Mouse (Mus musculus) forebrain, embryonic 10.5 days (tissue): ENCODE measurements around the gene Cym. TPM values are rescaled to one million over a fixed set of nuclear protein-coding genes. Genes with fewer than 3 reads are reported as not detected.

Source experiments
- DNase-seq: peaks from one replicate; pipeline ENCODE4 v3.0.0-alpha.2; 2017; ENCODE audit warnings: low spot score; ENCODE audit errors: extremely low spot score
- H3K27ac ChIP-seq: fragments of 300-500 bp; sonication (generic); 2 replicates; pipeline ENCODE4 v1.5.1; 2016; ENCODE audit warnings: mild to moderate bottlenecking
- H3K27me3 ChIP-seq: fragments of 300-500 bp; sonication (generic); 2 replicates; pipeline ENCODE4 v1.6.1; 2016; ENCODE audit warnings: mild to moderate bottlenecking; ENCODE audit not compliant: poor library complexity, severe bottlenecking
- H3K36me3 ChIP-seq: fragments of 300-500 bp; sonication (generic); replicated peaks from 2 replicates; pipeline ENCODE4 v1.6.1; 2016; ENCODE audit warnings: mild to moderate bottlenecking, moderate library complexity
- H3K4me1 ChIP-seq: fragments of 300-500 bp; sonication (generic); 2 replicates; pipeline ENCODE4 v1.6.1; 2016
- H3K4me3 ChIP-seq: fragments of 300-500 bp; sonication (generic); 2 replicates; pipeline ENCODE4 v1.5.1; 2016; ENCODE audit warnings: mild to moderate bottlenecking, moderate library complexity
- H3K9me3 ChIP-seq: fragments of 300-500 bp; sonication (generic); 2 replicates; pipeline ENCODE4 v1.6.1; 2016; ENCODE audit warnings: mild to moderate bottlenecking, moderate library complexity
- WGBS: fragments of 180-500 bp; shearing (Covaris S2); methylation state at CpG from one replicate; pipeline ENCODE4 v1.1.7; 2016; 5-methylcytosine and 5-hydroxymethylcytosine counted together
- polyA plus RNA-seq: library from polyadenylated mRNA; unstranded; fragments of >200 nt; fragmentation: Nextera tagmentation; extraction: Ambion mirVana; gene quantifications from 2 replicates; pipeline ENCODE4 v1.2.1, GENCODE M21; 2016

Gene Cym
- polyA plus RNA-seq, 1 experiment from 2014 or later = not detected

- H3K27me3 ChIP-seq = no peaks in the 10 kb centered on the region; the same call in none of the 2 replicates
- DNase-seq = no peak
Measured at GRCm38 (mm10) chr3:107239607-107240006, 18.1 kb upstream of the Cym start, which contains the start of gene Prok1. Gene Prok1, minus strand, starts transcription at chr3:107239707.

GRCm38 (mm10) chr3:107238471-107238980 lies 17.0 kb upstream of the Cym start:
- peaks cover 19% of the 10 kb centered on the region for H3K4me1 ChIP-seq
- no peak overlapping the region for H3K4me3 ChIP-seq
- DNase-seq = no peak
- whole genome bisulfite sequencing = 92% methylated on average over 8 of the region's 8 CpGs
- no peaks in the 10 kb centered on the region; the same call in 1 of the 2 replicates for H3K27me3 ChIP-seq
- H3K9me3 ChIP-seq = no peaks in the 10 kb centered on the region
- H3K27ac ChIP-seq = no peak overlapping the region
- H3K36me3 ChIP-seq = no peaks in the 10 kb centered on the region

More at GRCm38 (mm10) chr3:107239607-107240006, 18.1 kb upstream of the Cym start, which contains the start of gene Prok1:
- 89% methylated on average over 9 of the region's 9 CpGs for WGBS
- no peak within 1 kb of the TSS for H3K27ac ChIP-seq
- no peaks in the 10 kb centered on the region for H3K9me3 ChIP-seq
- H3K4me3 ChIP-seq = no peak within 1 kb of the TSS
- H3K4me1 ChIP-seq = peaks cover 19% of the 10 kb centered on the region
- no peaks in the 10 kb centered on the region for H3K36me3 ChIP-seq

- H3K4me1 ChIP-seq = peaks cover 22% of the 10 kb centered on the region
- 58% methylated on average over 2 of the region's 2 CpGs for WGBS
- no peak overlapping the region for H3K27ac ChIP-seq
- H3K27me3 ChIP-seq = no peaks in the 10 kb centered on the region; the same call in 1 of the 2 replicates
- DNase-seq = no peak
- no peaks in the 10 kb centered on the region for H3K9me3 ChIP-seq
- H3K4me3 ChIP-seq = no peak overlapping the region
- no peaks in the 10 kb centered on the region for H3K36me3 ChIP-seq
Measured at GRCm38 (mm10) chr3:107238051-107238450, 16.5 kb upstream of the Cym start.

- Histone ChIP-seq H3K4me3 (no peak overlapping the region), H3K27me3 (no peaks in the 10 kb centered on the region), H3K4me1 (peaks cover 11% of the 10 kb centered on the region), H3K36me3 (no peaks in the 10 kb centered on the region), H3K27ac (no peak overlapping the region), H3K9me3 (no peaks in the 10 kb centered on the region)
- 34% methylated on average over 2 of the region's 2 CpGs for WGBS
- no peak for DNase-seq
Measured at GRCm38 (mm10) chr3:107233945-107234344, 12.4 kb upstream of the Cym start.

- DNase-seq = peak; percentile 79
- no peaks in the 10 kb centered on the region for H3K9me3 ChIP-seq
- 8% methylated on average over 11 of the region's 11 CpGs for WGBS
Measured at GRCm38 (mm10) chr3:107233351-107233813, 11.8 kb upstream of the Cym start.

GRCm38 (mm10) chr3:107231202-107231601 lies 9.7 kb upstream of the Cym start:
- 75% methylated on average over 4 of the region's 4 CpGs for WGBS
- Histone ChIP-seq H3K4me3 (no peak overlapping the region), H3K9me3 (no peaks in the 10 kb centered on the region), H3K27ac (no peak overlapping the region), H3K36me3 (no peaks in the 10 kb centered on the region), H3K27me3 (no peaks in the 10 kb centered on the region), H3K4me1 (peaks cover 5% of the 10 kb centered on the region)
- no peak for DNase-seq

More at GRCm38 (mm10) chr3:107233351-107233813, 11.8 kb upstream of the Cym start:
- H3K4me3 ChIP-seq = no peak overlapping the region
- peaks cover 10% of the 10 kb centered on the region for H3K4me1 ChIP-seq
- no peaks in the 10 kb centered on the region for H3K36me3 ChIP-seq
- H3K27ac ChIP-seq = no peak overlapping the region
- no peaks in the 10 kb centered on the region for H3K27me3 ChIP-seq

GRCm38 (mm10) chr3:107230527-107230926 lies 9.0 kb upstream of the Cym start, which contains the start of gene A630076J17Rik:
Gene A630076J17Rik, plus strand, starts transcription at chr3:107230614.
- no peak within 1 kb of the TSS for H3K4me3 ChIP-seq
- no peaks in the 10 kb centered on the region for H3K27me3 ChIP-seq
- H3K27ac ChIP-seq = no peak within 1 kb of the TSS
- peaks cover 5% of the 10 kb centered on the region for H3K4me1 ChIP-seq
- WGBS = 66% methylated on average over 1 of the region's 1 CpGs
- H3K9me3 ChIP-seq = no peaks in the 10 kb centered on the region
- no peak for DNase-seq
- H3K36me3 ChIP-seq = no peaks in the 10 kb centered on the region

GRCm38 (mm10) chr3:107229822-107230221 lies 8.3 kb upstream of the Cym start:
- Histone ChIP-seq H3K4me3 (no peak overlapping the region), H3K4me1 (peaks cover 5% of the 10 kb centered on the region), H3K36me3 (no peaks in the 10 kb centered on the region), H3K9me3 (no peaks in the 10 kb centered on the region), H3K27ac (no peak overlapping the region), H3K27me3 (no peaks in the 10 kb centered on the region)
- WGBS = 86% methylated on average over 5 of the region's 5 CpGs
- DNase-seq = no peak

GRCm38 (mm10) chr3:107229221-107229620 lies 7.7 kb upstream of the Cym start:
- Histone ChIP-seq H3K36me3 (no peaks in the 10 kb centered on the region), H3K27ac (no peak overlapping the region), H3K4me3 (no peak overlapping the region), H3K9me3 (peaks cover 3% of the 10 kb centered on the region; the same call in 1 of the 2 replicates), H3K4me1 (peaks cover 5% of the 10 kb centered on the region), H3K27me3 (no peaks in the 10 kb centered on the region)
- WGBS = 83% methylated on average over 5 of the region's 5 CpGs
- DNase-seq = no peak

- Histone ChIP-seq H3K4me3 (no peak overlapping the region), H3K4me1 (no peaks in the 10 kb centered on the region), H3K36me3 (no peaks in the 10 kb centered on the region), H3K27me3 (no peaks in the 10 kb centered on the region), H3K9me3 (peaks cover 3% of the 10 kb centered on the region; the same call in 1 of the 2 replicates), H3K27ac (no peak overlapping the region)
- DNase-seq = no peak
- WGBS = 93% methylated on average over 5 of the region's 5 CpGs
Measured at GRCm38 (mm10) chr3:107225820-107226219, 4.3 kb upstream of the Cym start.

GRCm38 (mm10) chr3:107223230-107223629 lies 1.7 kb upstream of the Cym start:
- no peaks in the 10 kb centered on the region for H3K27me3 ChIP-seq
- peaks cover 3% of the 10 kb centered on the region; the same call in 1 of the 2 replicates for H3K9me3 ChIP-seq
- DNase-seq = no peak
- no peak overlapping the region for H3K4me3 ChIP-seq
- 83% methylated on average over 1 of the region's 1 CpGs for WGBS
- H3K27ac ChIP-seq = no peak overlapping the region
- H3K36me3 ChIP-seq = no peaks in the 10 kb centered on the region
- no peaks in the 10 kb centered on the region for H3K4me1 ChIP-seq

DNA sequence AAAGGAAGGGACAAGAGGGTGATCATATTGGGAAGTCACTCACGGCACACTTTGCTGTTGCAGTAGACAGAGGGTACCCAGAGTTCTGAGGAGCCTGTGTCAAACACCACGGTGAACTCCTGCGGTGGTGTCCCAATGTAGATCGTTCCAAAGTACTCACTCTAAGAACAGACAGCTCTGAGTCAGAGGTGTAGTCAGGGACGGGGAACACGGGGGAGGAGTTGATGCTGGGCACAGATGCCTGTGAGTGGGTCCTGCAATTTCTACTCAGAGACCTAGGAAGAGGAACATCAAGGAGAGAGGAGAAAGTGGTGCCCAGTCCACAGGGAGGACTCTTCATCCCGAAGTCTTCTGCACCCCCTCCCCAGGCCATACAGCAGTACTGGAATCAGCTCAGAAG lies 3.0 kb downstream of the Cym start:
- H3K36me3 ChIP-seq = no peaks in the 10 kb centered on the region
- DNase-seq = no peak

DNA sequence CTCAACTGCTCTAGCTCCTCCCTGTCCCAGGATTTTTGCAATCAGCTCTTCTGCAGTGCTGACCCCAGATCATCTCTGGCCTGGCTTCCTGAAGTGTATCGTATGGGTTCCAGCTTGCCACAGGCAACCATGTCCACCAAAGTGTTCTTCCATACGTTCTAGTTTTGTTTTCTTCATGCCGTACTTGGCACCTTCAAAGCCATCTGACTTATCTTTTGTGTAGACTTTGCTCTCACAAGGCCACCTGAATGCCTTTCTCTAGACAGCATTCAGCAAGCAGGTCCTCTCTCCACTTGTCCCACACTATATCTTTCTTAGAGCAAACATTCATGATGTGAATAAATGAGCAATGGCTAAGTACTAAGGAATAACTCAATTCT lies 4.4 kb downstream of the Cym start:
- H3K4me3 ChIP-seq = no peak overlapping the region
- H3K4me1 ChIP-seq = no peaks in the 10 kb centered on the region
- H3K36me3 ChIP-seq = no peaks in the 10 kb centered on the region
- no peaks in the 10 kb centered on the region for H3K27me3 ChIP-seq
- no peaks in the 10 kb centered on the region for H3K9me3 ChIP-seq
- DNase-seq = no peak
- H3K27ac ChIP-seq = no peak overlapping the region
- 90% methylated on average over 3 of the region's 3 CpGs for WGBS

More for the DNA sequence above, 3.0 kb downstream of the Cym start:
- no peak overlapping the region for H3K27ac ChIP-seq
- no peaks in the 10 kb centered on the region for H3K27me3 ChIP-seq
- H3K4me3 ChIP-seq = no peak overlapping the region
- no peaks in the 10 kb centered on the region for H3K4me1 ChIP-seq
- WGBS = 94% methylated on average over 7 of the region's 7 CpGs
- H3K9me3 ChIP-seq = no peaks in the 10 kb centered on the region
